Mouse (Mus musculus) kidney, adult 2 months (tissue): ENCODE data around the gene Dtl.

Source experiments
- CTCF ChIP-seq: fragments of 200-500 bp; conservative IDR thresholded peaks from 2 replicates; pipeline ENCODE4 v1.5.1; 2011; ENCODE audit warnings: low read depth, mild to moderate bottlenecking, control low read depth, low read length, moderate library complexity, mixed read lengths; ENCODE audit not compliant: insufficient read depth, insufficient read length
- POLR2A ChIP-seq: fragments of 200-500 bp; IDR thresholded peaks from one replicate; pipeline ENCODE4 v1.6.1; 2011; ENCODE audit warnings: low read depth, low read length, control low read depth

DNA sequence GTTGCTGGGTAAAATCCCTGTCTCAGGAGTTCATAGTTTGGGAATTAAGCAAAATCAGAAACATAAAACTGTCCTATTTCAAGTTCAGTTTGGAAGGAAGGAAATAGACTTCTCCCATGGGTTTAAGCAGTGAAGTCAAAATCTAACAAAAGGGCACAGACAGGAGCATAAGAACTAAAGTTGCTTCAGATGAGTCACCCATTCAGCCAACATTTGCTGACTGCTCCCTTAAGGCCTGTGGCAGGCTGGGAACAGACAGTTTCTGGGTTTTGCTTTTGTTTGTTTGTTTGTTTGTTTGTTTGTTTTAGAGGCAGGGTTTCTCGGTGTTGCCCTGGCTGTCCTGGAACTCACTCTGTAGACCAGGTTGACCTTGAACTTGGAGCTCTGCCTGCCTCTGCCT lies 78.7 kb downstream of the Dtl start:
- TF ChIP-seq POLR2A (no peak), CTCF (no peak)
